Mouse (Mus musculus) embryo, embryonic 9.5 days (tissue): ENCODE results near the gene Shroom1.
"Not testable (repeated sequence)": the region's sequence is repeated elsewhere in the genome, so short reads cannot be mapped to it uniquely, and the experiment has no call there.

ENCODE experiments used
- DNase-seq: peaks from one replicate; pipeline ENCODE4 v3.0.0-alpha.2; 2017; ENCODE audit errors: extremely low spot score

Gene Shroom1

DNA sequence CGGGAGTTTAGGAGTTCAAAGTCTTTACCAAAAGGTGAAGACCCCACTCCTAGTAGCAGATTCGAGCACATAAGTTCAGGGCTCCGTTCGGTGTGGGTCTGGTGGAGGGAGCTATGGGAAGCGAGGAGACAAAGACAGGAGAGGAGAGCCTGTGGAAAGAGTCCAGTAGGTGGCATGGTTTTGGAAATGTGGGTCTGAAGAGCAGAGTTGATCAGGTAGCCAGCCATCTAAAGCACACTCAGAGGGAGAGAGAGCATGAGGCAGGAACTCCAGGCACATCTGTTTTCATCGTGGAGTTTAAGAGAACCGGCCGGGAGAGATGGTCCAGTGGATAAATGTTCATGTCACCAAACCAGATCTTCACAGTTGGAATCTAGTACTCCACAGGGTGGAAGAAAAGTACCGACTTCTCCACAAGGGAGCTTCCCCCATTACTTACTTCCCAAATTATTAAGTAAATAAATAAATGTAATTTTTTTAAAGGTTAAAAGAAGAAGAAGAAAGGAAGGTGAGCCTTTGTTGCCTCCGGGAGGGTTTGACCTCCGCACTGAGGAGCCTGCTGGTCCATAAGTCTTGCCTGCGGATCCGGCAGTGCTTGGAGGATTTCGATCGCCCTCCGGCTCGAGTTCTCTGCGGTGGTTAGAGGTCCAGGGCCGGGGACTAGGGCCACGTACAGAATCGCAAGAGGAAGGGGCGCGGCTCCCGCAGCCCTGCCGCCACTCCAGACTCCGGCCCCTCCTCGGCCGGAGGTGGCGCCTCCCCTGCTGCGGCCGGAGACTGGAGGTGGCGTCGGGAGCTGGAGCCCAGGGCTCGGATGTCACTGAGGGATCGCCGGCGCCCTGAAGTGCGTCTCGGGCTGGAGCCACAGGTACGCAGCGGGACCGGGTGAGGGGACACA is at the start of gene Shroom1, which contains the start of gene Gm10447:
Gene Shroom1 (plus strand): TSS at position 732 of the 898 bp plus-strand sequence.
Gene Gm10447 (minus strand): TSS at position 637 of the 898 bp plus-strand sequence.
- DNase-seq: peak; percentile 68

GRCm38 (mm10) chr11:53411738-53412137 is 45.3 kb upstream of the Shroom1 start:
- no peak for DNase-seq

- no peak for DNase-seq
These were observed 43.1 kb upstream of the Shroom1 start for GRCm38 (mm10) chr11:53413871-53414270.

- DNase-seq: no peak
These were observed 39.0 kb upstream of the Shroom1 start for GRCm38 (mm10) chr11:53418048-53418447.

GRCm38 (mm10) chr11:53423036-53423435 is 34.0 kb upstream of the Shroom1 start, which contains the start of gene Leap2:
Gene Leap2 (minus strand): TSS chr11:53423170.
- DNase-seq: no peak

- no peak for DNase-seq
These were observed 32.2 kb upstream of the Shroom1 start for GRCm38 (mm10) chr11:53424826-53425225.

- no peak for DNase-seq
These were observed 31.8 kb upstream of the Shroom1 start for GRCm38 (mm10) chr11:53425251-53425650.

- DNase-seq: no peak
These were observed 31.2 kb upstream of the Shroom1 start for GRCm38 (mm10) chr11:53425711-53426255.

- DNase-seq: not testable (repeated sequence)
These were observed 30.1 kb upstream of the Shroom1 start for GRCm38 (mm10) chr11:53426914-53427313.

DNA sequence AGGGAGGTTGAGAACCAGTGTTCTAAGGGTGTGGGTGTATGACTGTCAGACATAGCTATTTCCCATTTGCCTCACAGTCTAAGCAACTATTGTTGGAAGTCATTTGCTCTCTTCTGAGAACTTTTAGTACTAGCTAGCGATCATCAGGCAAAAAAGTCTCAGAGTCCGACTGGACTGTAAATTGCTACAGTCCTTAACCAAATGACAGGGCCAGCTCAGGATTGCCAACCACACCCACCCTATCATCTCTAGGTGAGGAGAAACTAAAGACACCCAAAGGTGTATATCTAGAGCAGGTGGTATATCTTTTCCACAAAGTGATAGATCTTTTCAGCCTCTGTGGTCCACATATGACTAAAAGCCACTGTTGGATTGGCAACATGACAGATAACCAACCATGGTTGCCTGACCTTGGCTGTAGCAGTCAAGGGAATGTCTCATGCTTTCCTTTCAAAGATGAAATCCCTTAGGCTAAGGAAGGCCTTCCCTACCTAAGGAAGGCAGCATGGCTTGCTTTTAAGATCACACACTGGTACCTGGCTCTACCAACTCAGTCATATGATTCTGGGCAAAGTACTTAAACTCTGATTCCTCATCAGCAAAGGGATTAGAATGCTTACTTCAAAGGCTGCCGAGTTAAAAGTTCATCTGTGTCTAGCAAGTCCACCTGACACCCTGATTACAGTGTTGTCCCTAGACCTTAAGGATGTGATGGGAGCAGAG is 28.9 kb upstream of the Shroom1 start:
- no peak for DNase-seq

- no peak for DNase-seq
These were observed 28.3 kb upstream of the Shroom1 start for GRCm38 (mm10) chr11:53428716-53429057.

- no peak for DNase-seq
These were observed 27.8 kb upstream of the Shroom1 start for GRCm38 (mm10) chr11:53429182-53429581.

- no peak for DNase-seq
These were observed 26.7 kb upstream of the Shroom1 start for GRCm38 (mm10) chr11:53430300-53430669.

DNA sequence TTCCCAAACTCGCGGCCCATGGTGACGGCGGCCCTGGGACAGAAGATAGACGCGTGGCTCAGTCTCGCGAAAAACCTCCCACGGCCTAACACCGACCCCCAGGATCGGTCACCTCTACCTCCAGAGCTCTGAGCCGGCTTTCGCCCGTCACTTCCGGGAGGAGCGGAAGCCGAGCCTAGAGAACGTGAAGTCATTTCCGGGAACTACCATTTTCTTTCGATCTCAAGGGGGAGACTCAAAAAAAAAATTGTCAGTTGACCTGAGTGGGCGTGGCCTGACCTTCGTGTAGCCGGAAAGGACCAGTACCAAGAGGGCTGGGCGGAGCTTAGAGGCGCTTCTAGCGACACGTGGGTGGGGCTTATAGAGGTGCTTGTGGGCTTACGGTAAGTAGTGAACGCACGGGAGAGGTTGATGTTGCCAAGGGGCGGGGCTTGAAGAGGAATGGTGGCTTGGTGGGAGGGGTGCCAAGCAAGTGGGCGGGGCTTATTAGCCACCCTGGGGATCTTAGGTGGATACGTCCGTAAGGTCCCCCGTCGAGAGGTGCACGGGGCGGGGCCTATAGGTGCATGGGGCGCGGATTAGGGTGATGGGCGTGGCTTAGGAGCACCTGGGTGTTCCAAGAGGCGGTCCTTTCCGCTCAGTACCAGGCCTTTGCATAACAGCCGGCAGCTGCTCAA is 26.2 kb upstream of the Shroom1 start, which contains the start of the genes Uqcrq and Gdf9:
Gene Uqcrq (minus strand): TSS at position 162 of the 677 bp plus-strand sequence.
Gene Gdf9 (plus strand): TSS at position 354 of the 677 bp plus-strand sequence.
- peak; percentile 98 for DNase-seq

DNA sequence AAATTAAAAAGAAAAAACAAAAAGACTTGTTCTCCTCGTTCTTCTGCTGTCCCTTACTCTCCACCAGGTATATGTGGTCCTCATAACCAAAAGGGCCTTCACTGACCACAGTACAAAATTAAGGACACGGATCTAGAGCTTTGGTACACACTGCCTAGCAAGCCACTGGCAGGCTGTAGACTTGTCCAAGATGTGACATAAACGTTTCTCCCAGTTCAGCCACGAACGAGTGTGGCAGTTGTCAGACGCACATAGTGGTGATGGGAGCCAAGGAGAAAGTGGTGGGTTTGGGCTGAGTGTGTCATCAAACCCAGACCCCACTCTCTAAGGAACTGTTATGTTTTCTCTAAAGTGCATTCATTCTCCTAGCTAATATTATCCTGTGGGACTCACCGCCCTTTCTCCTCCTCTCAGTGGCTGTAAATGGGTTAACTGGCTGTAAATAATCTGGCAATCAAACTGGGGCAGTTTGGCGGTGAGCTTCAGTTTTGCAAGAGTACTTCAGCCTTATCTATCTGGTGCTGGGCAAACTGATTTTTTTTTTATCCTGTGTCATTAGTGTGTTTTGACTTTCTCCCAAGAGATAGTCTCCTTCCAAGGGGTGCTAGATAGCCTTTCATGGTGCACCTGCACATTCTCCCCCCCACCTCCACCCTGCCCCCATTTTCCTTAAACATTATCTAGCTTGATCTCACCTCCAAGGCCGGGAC is 25.5 kb upstream of the Shroom1 start:
- DNase-seq: no peak

DNA sequence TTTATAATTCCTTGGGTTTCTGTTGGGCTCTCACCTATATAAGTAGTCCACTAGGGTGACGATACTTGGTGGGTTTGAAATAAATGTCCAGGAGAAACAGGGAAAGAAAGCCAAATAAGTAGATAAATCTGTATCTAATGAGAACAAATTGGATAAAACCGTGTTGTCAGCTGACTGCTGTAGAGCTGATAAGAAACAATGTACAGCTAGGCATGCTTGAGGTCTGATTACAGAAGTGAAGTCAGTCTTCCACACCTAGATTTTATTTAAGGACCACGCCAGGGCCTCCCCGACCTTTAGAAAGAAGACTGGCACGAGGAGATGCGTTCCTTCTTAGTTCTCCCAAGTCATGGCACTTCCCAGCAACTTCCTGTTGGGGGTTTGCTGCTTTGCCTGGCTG is 23.9 kb upstream of the Shroom1 start:
- DNase-seq: no peak

DNA sequence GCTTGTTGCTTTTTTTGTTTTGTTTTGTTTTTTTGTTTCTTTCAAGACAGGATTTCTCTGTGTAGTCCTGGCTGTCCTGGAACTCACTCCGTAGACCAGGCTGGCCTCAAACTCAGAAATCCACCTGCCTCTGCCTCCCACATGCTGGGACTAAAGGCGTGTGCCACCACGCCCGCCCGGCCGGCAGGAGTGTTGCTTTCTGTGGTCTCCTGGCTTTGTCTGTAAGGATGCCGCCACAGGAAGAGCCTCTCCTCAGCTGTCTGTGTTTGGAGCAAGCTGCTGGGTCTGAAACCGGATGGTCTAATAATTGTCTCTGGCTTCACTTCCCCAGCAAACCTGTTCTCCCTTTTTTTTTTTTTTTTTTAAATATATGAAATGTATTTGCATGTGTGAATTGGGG is 21.5 kb upstream of the Shroom1 start:
- DNase-seq: no peak

DNA sequence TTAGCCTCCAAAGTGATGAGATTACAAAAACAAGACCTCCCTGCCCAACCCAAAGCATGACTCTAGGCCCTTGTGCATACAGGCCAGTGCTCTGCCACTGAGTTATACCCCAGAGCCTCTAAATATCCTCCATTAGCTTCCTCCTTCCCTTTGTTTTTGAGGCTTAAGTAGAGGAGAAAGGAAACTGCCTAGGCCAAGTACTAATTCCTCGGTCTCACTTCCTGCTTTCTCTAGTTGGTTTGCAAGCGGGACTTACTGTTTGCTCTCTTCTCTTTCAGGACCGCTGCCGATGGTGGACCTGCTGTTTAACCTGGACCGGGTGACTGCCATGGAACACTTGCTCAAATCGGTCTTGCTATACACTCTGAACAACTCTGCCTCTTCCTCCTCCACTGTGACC is 20.7 kb upstream of the Shroom1 start:
- no peak for DNase-seq

DNA sequence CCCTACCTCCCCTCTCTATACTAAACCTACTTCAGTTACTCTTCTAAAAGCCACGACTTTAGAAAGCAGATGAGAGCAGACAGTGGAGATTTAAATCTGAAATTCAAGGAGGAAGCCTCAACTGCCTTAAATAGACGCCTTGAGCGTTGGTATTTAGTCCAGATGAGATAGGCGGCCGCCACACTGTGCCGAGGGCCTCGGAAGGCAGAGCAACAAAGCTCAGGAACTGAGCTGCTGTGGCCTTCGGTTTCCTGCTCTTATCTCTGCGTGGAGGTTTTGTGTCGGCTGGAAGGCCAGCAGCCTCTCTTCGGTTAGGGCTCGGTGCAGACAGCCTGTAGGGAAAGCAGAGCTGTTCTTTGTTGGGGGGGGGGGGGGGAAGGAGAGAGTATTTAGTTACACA is 15.1 kb upstream of the Shroom1 start:
- no peak for DNase-seq

- DNase-seq: no peak
These were observed 13.1 kb upstream of the Shroom1 start for GRCm38 (mm10) chr11:53443861-53444260.

DNA sequence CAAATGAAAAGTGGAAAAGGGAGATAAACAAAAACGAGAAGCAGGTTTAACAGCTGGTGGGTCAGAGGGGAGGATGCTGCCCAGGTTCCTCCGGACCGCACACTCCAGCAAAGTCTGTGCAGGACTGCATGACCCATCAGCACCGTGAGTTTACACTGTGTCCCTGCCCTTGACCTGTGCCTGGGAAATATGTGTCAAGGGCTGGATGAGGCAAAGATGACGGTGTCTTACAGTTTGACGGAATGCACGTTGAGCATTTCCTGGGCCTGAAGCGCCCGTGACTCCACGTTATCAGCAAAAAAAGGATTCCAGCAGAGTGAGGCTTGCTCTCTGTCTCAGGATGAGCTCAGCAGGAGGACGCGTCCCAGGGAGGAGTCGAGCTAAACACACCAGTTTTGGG is 11.4 kb upstream of the Shroom1 start:
- no peak for DNase-seq
